Mouse (Mus musculus) lung, embryonic 14.5 days (tissue): ENCODE data around the gene Phf19. TPM values are rescaled to one million over a fixed set of nuclear protein-coding genes. Genes with fewer than 3 reads are reported as not detected.

Experiments
- ATAC-seq: fragments of 200-750 bp; cut with Nextera tagmentation; 2 replicates; pipeline ENCODE4 v1.8.0; 2017; ENCODE audit warnings: mild to moderate bottlenecking, moderate TSS enrichment, moderate library complexity; ENCODE audit not compliant: insufficient read depth
- DNase-seq: peaks from one replicate; pipeline ENCODE4 v3.0.0-alpha.2; 2015
- H3K27ac ChIP-seq: fragments of 300-500 bp; sonication (generic); 2 replicates; pipeline ENCODE4 v1.5.1; 2014; ENCODE audit warnings: low read depth, mild to moderate bottlenecking, moderate library complexity
- H3K27me3 ChIP-seq: fragments of 300-500 bp; sonication (generic); 2 replicates; pipeline ENCODE4 v1.6.1; 2014; ENCODE audit warnings: low read length, control low read depth; ENCODE audit not compliant: insufficient read depth
- H3K36me3 ChIP-seq: fragments of 300-500 bp; sonication (generic); 2 replicates; pipeline ENCODE4 v1.6.1; 2014; ENCODE audit warnings: control low read depth; ENCODE audit not compliant: insufficient read depth
- H3K4me1 ChIP-seq: fragments of 300-500 bp; sonication (generic); 2 replicates; pipeline ENCODE4 v1.6.1; 2014; ENCODE audit warnings: antibody characterized with exemption, control low read depth; ENCODE audit not compliant: insufficient read depth
- H3K4me2 ChIP-seq: fragments of 300-500 bp; sonication (generic); 2 replicates; pipeline ENCODE4 v1.6.1; 2014; ENCODE audit warnings: mild to moderate bottlenecking
- H3K4me3 ChIP-seq: fragments of 300-500 bp; sonication (generic); 2 replicates; pipeline ENCODE4 v1.5.1; 2014; ENCODE audit warnings: low read depth, low read length
- H3K9ac ChIP-seq: fragments of 300-500 bp; sonication (generic); 2 replicates; pipeline ENCODE4 v1.6.1; 2014
- H3K9me3 ChIP-seq: fragments of 300-500 bp; sonication (generic); 2 replicates; pipeline ENCODE4 v1.6.1; 2016; ENCODE audit warnings: low read depth, low read length, control low read depth
- CTCF ChIP-seq: IDR thresholded peaks from 2 replicates; pipeline ENCODE4 v1.5.1; 2016; ENCODE audit warnings: antibody characterized with exemption, low read depth
- WGBS: fragments of 180-500 bp; shearing (Covaris S2); extraction: QIAGEN DNeasy Blood & Tissue Kit; methylation state at CpG from one replicate; pipeline ENCODE4 v1.1.7; 2014; 5-methylcytosine and 5-hydroxymethylcytosine counted together
- polyA plus RNA-seq: library from polyadenylated mRNA; unstranded; fragments of >200 nt; fragmentation: Nextera tagmentation; extraction: Ambion mirVana; gene quantifications from 2 replicates; pipeline ENCODE4 v1.2.1, GENCODE M21; 2014

The Phf19 gene
- 3.3 and 4.9 TPM in 2 replicates for polyA plus RNA-seq

DNA sequence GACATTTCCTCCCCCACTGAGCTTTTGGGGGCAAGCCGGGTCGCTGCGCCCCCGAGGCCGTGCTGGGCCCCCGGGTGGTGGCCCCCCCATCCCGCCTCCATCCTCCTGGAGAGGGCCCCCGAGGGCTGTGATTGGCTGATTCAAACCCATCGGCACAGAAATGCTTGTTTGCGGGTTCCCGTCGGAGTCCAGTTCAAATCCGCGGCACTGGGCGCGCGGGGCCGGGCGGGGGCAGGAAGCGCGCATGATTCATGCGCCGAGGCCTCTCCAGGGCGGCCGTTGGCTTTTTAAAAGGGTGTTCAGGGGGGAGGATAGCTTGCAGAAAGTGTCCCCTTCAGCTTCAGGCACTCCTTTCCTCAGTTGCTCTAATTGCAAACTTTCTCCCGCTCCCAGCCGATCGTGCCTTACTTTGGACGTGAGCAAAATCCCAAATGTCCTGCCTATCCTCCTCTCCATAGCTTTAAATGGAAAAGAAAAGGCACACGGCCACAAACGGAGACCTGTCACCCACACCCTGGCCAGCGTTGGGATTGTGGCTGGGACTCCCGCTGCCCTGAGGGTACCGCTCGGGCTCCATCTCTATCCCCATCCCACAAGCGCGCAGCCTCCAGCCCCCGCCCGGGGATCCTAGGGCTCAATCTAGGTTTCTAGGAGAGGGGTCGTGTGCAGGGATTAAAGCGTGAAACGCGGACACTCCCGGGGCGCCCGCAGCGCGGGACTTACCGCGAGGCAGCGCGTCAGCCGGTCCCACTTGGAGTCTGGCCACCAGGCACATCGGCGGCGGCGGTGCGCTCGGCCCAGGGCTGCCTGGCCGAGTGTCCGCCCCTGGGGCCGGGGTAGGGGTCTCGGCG, at the start of gene Phf19:
Gene Phf19 (minus strand): TSS at position 809 of the 851 bp plus-strand sequence.
- H3K36me3 ChIP-seq = no peaks in the 10 kb centered on the region
- H3K9me3 ChIP-seq = no peaks in the 10 kb centered on the region
- under 1% methylated on average over 63 of the region's 64 CpGs for WGBS
- peaks cover 4% of the 10 kb centered on the region; the same call in 1 of the 2 replicates for H3K4me1 ChIP-seq
- H3K4me3 ChIP-seq = peak within 1 kb of the TSS; percentile 62
- peak; percentile 52 for ATAC-seq
- H3K4me2 ChIP-seq = peak within 1 kb of the TSS; percentile 90
- H3K27ac ChIP-seq = 0 out of 2 replicates have a peak within 1 kb of the TSS, but pooled peaks have one; percentile 30
- 0 out of 2 replicates have a peak, but pooled peaks cover 14% of the 10 kb centered on the region for H3K27me3 ChIP-seq
- TF ChIP-seq CTCF = no peak
- DNase-seq = peak; percentile 49
- H3K9ac ChIP-seq = peak within 1 kb of the TSS; percentile 59

GRCm38 (mm10) chr2:34963371-34963956, 49.6 kb upstream of the Phf19 start:
- H3K4me2 ChIP-seq = no peak overlapping the region
- TF ChIP-seq CTCF = no peak
- no peak for DNase-seq
- peak; percentile 29; the same call in 1 of the 2 replicates for ATAC-seq
- H3K27ac ChIP-seq = no peak overlapping the region
- peaks cover 3% of the 10 kb centered on the region; the same call in 1 of the 2 replicates for H3K4me1 ChIP-seq
- H3K4me3 ChIP-seq = no peak overlapping the region
- H3K27me3 ChIP-seq = no peaks in the 10 kb centered on the region
- no peaks in the 10 kb centered on the region for H3K36me3 ChIP-seq
- H3K9ac ChIP-seq = no peak overlapping the region
- H3K9me3 ChIP-seq = no peaks in the 10 kb centered on the region
- 67% methylated on average over 13 of the region's 13 CpGs for WGBS

- Histone ChIP-seq H3K9me3 (no peaks in the 10 kb centered on the region), H3K4me2 (no peak overlapping the region), H3K9ac (no peak overlapping the region), H3K27me3 (no peaks in the 10 kb centered on the region), H3K4me3 (no peak overlapping the region), H3K36me3 (no peaks in the 10 kb centered on the region), H3K4me1 (peaks cover 3% of the 10 kb centered on the region; the same call in 1 of the 2 replicates), H3K27ac (no peak overlapping the region)
- TF ChIP-seq CTCF = no peak
- 53% methylated on average over 9 of the region's 9 CpGs for WGBS
- ATAC-seq = no peak
- no peak for DNase-seq
These were observed 49.1 kb upstream of the Phf19 start for GRCm38 (mm10) chr2:34962893-34963292.

DNA sequence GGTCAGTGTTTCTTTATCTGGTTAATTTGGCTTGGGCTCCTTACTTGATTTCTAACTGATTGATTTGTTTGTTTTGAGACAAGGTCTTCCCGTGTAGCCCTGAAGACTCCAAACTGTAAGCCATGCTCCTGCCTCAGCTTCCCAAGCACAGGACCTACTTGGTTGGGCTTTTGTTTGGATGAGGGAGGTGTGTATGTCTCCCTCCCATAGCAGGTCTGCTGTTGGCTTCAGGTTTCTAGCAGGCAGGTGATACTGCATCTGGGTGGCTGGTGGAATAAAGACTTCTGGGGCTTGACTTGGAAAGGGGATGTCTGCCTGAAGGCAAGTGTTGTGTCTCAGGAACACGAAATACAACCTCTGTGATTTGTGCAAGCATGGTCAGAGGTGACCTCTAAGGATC, 48.4 kb upstream of the Phf19 start:
- no peak for TF ChIP-seq CTCF
- Histone ChIP-seq H3K27me3 (no peaks in the 10 kb centered on the region), H3K4me3 (no peak overlapping the region), H3K27ac (no peak overlapping the region), H3K9me3 (no peaks in the 10 kb centered on the region), H3K4me1 (peaks cover 3% of the 10 kb centered on the region; the same call in 1 of the 2 replicates), H3K36me3 (no peaks in the 10 kb centered on the region), H3K9ac (no peak overlapping the region), H3K4me2 (no peak overlapping the region)
- no peak for DNase-seq
- ATAC-seq = no peak
- 63% methylated on average over 2 of the region's 2 CpGs for WGBS

GRCm38 (mm10) chr2:34961481-34962036, 47.7 kb upstream of the Phf19 start, which contains the start of gene Traf1:
TSS of gene Traf1 (minus strand) at chr2:34961772.
- 11% methylated on average over 20 of the region's 20 CpGs for WGBS
- DNase-seq = peak; percentile 64
- H3K9ac ChIP-seq = peak within 1 kb of the TSS; percentile 40

DNA sequence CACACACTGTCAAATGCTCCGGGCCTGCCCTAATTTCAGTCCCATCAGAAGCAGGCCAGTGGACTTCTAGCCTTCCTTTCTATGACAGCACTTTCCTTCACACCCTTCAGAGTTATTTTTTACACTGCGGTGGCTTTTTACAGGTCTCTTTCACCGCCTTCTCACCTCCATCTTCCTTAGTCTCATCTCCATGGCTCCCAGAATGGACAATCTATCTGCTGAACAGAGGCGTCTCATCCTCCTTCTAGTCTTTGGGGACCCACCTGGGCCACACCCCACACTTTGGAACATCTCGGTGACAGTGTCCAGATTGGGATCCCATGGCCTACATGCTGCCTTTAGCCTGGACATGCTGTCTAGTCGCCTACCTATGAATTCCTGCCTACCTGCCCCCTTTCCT, 47.1 kb upstream of the Phf19 start:
- no peaks in the 10 kb centered on the region for H3K36me3 ChIP-seq
- peak overlapping the region; percentile 59 for H3K4me2 ChIP-seq
- peak overlapping the region; percentile 19 for H3K4me3 ChIP-seq
- no peaks in the 10 kb centered on the region for H3K9me3 ChIP-seq
- H3K27ac ChIP-seq = no peak overlapping the region
- H3K27me3 ChIP-seq = no peaks in the 10 kb centered on the region
- peaks cover 3% of the 10 kb centered on the region; the same call in 1 of the 2 replicates for H3K4me1 ChIP-seq
- TF ChIP-seq CTCF = no peak
- ATAC-seq (no peak), DNase-seq (no peak)
- H3K9ac ChIP-seq = peak overlapping the region; percentile 40
- 56% methylated on average over 6 of the region's 6 CpGs for WGBS

More at GRCm38 (mm10) chr2:34961481-34962036, 47.7 kb upstream of the Phf19 start, which contains the start of gene Traf1:
- Histone ChIP-seq H3K4me2 (peak within 1 kb of the TSS; percentile 59), H3K4me3 (peak within 1 kb of the TSS; percentile 19), H3K4me1 (peaks cover 3% of the 10 kb centered on the region; the same call in 1 of the 2 replicates), H3K9me3 (no peaks in the 10 kb centered on the region), H3K36me3 (no peaks in the 10 kb centered on the region), H3K27ac (no peak within 1 kb of the TSS), H3K27me3 (no peaks in the 10 kb centered on the region)
- TF ChIP-seq CTCF = no peak
- ATAC-seq = peak; percentile 79

DNA sequence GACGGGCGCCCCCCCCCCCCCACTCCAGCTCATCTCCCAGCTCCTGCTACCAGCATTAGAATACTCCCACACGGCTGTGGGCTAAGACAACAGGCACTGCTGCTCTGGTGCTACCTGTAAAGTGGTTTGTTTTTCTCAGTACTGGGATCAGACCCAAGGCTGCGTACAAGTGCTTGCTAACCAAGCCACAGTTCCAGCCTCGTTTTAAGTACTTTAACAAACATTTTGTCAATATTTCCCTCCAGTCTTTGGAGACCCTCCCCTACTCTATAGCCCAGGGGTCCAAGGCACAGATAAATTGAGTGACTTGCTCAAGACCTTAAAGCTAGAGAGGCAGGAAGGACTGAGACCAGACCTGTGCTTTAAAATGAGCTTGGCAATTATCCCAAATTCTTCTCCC, 46.6 kb upstream of the Phf19 start:
- ATAC-seq (no peak), DNase-seq (no peak)
- 62% methylated on average over 5 of the region's 5 CpGs for WGBS
- Histone ChIP-seq H3K4me3 (no peak overlapping the region), H3K9me3 (no peaks in the 10 kb centered on the region), H3K4me1 (peaks cover 3% of the 10 kb centered on the region; the same call in 1 of the 2 replicates), H3K36me3 (no peaks in the 10 kb centered on the region), H3K27me3 (no peaks in the 10 kb centered on the region), H3K9ac (no peak overlapping the region), H3K27ac (no peak overlapping the region), H3K4me2 (no peak overlapping the region)
- no peak for TF ChIP-seq CTCF
